Mouse (Mus musculus) layer of hippocampus, adult 8-10 months (tissue): ENCODE results near the gene Man1c1. TPM values are rescaled to one million over a fixed set of nuclear protein-coding genes. Genes with fewer than 3 reads are reported as not detected.

Experiments
- DNase-seq, 2 experiments: peaks; one replicate each; pipeline ENCODE4 v3.0.0; 2022; ENCODE audit warnings: low spot score in 2 of 2
- total RNA-seq, 4 experiments: library from RNA; stranded (reverse); gene quantifications; 2 replicates each; pipeline ENCODE4 v1.2.4; 2022

The Man1c1 gene
- total RNA-seq, 4 experiments from 2014 or later: 24.6 to 31.4 (median 28.1) TPM

DNA sequence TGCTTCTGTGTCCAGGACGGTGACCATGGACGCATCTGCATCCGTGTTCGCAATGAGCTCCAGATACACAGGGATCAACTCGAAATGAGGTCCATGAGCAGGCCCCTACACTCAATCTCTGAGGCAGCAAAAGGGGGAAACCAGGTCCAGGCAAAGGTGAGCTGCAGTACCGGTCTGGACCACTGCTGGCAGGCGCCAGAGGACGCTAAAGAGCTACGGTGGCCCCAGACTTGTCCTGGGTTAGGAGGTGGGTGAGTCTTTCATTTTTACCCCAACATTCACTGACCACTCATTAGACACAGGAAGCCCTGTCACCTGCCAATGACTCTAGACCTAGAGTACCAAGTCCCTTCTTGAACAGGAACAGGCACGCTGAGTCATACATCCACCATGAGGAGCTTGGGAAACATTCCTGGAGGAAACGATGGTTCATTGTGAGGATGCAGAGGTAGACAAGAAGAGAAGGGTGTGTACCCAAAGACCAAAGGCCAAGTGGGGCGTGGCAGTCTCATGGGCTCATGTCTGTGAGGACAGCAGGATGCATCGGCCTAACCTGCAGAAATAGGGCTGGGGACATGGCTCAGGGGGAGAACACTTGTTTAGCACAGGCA, 21.8 kb upstream of the Man1c1 start:
- no peak for DNase-seq

DNA sequence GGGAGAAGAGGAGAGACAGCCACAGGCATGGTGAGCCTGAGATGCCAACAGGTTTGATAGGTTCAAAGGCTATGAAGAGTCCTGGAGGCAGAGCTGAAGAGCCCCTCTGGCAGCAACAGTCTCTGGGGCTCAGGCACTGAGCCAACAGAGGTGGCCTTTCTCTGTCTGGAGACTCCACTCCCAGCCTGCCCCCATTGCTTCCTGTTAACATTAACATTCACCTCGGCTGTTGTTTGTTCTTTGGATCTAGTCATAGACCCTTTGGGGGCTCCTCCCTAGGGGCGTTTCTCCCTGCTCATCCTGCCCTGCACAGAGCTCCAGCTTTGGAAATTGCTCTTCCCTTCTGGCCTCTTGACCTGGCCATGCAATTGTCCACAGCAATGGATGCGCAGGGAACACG, 20.9 kb upstream of the Man1c1 start:
- no peak for DNase-seq

DNA sequence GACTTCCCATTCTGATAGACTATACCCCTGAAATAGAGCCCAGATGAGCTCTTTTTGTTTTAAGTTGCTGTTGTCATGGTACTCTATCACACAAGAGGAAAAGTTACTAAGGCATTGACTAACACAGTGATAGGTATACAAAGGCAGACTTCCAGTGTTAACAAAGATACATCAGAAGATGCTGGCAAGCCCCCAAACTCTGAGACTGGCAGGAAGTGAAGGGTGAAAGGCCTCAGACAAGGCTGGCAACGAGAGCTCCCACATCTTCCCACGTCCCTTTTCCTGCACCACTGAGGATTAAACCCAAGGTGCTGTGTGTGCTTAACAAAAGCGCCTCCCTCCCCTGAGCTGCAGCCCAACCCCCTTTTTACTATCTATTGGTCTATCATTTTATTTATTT, 19.2 kb upstream of the Man1c1 start:
- DNase-seq: no peak

DNA sequence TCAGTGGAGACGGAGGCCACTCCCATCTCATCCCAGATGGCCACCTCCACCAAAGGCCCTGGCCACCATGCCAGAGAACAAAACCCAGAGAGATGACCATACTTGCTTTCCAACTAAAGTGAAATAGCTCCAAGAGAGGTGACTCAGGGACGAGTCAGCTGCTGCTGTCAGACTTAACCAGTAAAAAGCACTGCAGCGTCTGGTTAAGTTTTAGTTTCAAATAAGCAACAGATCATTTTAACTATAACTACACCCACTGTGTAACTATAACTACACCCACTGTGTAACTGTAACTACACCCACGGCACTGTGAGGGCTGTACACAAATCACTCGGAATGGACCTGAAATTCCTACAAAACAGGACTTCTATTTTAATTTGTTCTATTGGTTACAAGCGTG, 17.0 kb upstream of the Man1c1 start:
- DNase-seq: no peak

DNA sequence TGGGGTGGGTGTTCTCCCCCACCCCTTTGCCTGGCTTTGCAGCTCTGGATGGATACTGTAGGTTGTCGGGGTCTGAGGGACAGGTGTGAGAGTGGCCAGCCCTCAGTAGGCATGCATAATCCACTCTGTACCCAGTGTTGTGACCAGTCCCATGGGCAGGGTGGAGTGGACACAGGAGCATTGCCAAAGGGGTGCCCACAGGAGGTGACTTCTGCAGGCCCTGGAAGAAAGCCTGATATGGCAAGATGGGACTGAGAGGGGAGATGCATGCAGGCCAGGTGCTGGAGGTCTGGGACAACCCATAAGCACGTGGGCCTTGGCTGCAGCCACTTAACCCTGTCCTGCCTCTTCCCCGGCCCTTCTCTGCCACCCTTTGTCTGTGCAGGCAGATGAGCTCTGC, 16.3 kb upstream of the Man1c1 start:
- no peak for DNase-seq

DNA sequence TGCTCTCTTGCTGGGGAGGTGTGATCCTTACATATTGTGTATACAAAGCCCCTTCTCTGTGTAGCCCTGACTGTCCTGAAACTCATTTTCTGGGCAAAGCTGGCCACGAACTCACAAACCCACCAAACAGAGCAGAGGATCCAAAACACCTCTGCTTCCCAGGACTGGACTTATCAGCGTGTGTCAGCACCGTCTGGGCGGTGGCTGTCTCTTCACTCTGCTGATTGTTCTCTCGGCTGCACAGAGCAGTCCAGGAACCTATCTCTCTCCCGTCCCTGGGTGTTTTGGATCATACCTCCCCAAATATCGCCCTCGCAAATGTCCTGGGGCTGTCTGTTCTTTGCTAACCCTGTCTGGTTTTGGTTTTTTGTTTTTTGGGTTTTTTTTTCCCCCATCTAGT, 15.4 kb upstream of the Man1c1 start:
- no peak for DNase-seq

DNA sequence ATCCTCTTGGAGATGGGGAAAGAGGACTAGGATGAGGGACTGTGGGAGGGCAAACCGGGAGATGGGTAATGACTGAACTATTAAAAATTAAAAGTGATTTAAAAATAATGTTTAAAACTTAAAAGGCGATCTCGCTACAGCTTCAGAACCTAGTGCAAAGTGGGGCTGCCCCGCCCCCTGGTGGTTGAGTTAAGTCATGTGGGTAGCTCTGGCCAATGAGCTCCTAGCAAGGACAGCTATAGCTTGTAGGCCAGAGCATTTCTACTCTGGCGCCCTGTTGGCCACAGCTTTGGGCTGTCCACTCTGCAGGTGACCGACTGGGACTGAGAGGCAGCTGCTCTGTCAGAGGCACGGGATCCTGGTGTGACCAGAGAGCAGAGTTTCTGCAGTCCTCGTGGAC, 9.8 kb upstream of the Man1c1 start:
- DNase-seq: peak; percentile 52 to 81

DNA sequence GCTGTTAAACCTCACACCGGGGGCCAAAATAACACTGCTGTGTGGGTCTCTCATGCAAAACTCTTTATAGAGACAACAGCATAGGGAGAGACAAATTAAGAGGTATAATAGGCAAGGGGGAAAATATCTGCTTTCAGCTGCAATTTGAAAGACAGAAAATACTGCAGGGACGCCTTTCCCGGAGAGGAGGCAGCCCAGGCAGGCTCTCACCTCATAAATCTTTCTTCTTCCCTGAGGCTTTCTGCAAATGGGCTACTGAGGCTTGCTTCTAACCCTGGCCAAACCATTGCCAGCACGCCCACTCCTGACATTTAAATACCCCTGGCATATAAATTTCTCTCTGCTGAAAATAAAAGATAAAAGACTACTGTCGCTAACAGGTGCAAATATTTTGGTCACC, 1.2 kb upstream of the Man1c1 start:
- no peak for DNase-seq

DNA sequence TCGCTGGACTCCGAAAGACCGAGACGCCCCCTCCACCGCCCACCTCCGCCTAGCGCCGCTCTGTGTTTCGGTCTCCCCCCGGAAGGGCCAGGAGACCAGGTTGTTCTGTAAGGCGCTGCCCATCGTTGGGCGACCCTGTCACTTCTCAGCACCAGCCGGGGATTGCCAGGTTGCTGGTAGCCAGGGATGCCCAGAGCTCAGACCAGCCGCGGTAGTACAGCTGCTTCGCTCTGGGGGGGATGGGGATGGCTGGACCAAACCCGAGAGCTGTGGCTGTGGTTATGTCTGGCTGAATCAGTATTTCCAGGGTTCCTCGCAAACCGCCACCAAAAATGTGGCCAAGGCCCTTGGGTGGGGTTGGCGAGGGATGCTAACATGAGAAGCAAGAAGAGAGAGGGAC, 500 bp upstream of the Man1c1 start:
- no peak for DNase-seq

DNA sequence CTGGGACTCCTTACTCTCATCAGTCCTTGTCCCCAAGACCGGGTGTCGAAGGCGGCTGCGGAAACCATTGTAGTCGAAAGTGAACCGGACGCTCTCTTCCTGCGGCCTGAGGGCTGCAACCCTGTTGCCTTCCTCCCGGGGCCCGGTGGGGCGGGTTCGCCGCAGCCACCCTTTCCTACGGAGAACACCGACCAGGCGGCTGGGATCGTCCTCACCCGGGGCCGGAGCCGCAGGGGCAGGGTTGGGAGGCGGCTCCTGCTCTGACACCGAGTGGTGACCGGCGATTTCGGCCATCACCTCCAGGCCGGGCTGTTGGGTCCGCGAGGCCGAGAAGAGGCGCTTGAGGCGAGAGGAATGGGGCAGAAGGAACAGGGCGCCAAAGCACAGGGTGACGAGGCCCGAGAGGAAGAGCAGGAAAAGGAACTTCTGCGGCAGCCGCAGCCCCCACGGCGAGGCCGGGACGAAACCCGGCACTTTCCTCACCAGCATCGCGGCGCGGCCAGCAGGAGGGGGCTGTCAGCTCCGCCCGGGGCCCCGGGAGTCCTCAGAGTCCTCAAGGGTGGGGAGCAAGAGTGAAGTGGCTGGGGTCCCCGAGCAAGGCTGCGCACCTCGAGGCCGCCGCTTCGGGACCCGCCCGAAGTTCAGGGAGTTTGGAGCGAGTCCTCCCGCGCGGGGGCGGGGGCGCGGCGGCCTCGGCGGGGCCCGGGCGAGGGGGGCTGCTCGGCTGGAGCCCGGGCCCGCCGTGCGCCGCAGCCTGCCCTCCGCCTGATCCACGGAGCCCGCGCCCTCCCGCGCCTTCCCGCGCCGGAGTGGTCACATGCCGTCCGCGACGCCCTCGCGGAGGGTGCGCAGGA, 882 bp downstream of the Man1c1 start:
- DNase-seq: no peak

DNA sequence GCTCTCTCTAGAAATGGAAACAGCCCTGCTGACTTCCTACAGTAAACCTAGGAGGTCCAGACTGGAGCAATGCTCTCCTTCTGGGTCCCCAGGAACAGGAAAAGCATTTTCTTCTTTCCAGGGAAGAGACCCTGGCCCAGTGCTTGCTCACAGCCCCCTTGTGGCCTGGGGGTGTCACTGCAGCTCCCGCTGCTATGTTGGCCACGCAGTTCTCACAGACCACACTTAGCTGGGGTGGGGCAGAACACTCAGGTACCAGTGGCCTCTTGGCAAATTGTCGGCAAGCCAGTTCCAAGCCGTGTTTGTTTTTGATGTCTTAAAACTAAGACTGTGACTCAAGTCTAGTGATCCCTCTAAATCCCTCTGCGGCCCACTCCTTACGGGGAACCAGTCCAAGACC, 2.2 kb downstream of the Man1c1 start:
- DNase-seq: peak; percentile 48 to 67

DNA sequence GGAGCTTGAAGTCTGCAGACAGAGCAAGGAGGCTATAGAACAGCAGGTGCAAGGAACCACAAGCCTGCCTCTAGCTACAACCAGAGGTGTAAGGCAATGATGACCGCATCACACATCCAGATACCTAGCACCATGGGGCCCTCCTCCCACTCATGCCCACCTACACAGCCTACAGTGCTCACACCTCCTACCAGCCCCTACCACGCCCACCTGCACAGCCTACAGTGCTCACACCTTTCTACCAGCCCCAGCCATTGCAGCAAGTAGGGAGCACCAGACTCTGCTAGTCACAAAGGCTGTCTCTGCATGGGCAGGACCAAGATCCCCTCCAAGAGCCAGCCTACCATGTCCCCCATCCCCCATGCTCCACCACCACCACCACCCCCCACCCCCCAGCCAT, 3.2 kb downstream of the Man1c1 start:
- no peak for DNase-seq

DNA sequence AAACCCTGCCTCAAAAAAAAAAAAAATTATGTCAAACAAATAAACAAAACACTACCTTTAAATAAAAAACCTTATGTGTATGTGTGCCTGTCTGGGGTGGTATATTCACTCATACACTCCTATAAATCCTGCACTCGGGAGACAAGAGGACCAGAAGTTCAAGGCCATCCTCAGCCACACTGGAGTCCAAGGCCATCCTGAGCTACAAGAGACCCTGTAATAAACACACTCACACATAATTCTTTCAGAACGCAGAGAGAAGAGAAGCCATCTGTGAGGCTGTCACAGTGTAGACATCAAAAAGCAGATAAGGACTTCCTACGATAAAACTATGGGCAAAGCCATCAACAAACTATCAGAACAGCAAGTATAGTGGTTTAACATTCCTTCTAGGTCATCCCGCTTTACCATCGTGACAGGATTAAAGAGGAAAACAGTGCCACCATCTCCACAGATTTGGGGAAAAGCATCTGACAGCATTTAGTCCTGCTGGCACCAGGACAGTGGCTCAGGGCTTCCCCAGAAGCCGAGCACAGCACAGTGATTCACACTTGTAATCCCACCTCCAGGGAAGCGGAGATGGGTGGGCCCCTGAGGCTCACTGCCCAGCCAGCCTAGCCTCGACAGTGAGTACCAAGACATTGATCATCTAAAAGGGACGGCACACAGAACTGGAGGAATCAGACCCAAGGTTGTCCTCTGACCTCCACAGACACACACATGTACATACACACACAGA, 10.7 kb downstream of the Man1c1 start:
- DNase-seq: no peak

DNA sequence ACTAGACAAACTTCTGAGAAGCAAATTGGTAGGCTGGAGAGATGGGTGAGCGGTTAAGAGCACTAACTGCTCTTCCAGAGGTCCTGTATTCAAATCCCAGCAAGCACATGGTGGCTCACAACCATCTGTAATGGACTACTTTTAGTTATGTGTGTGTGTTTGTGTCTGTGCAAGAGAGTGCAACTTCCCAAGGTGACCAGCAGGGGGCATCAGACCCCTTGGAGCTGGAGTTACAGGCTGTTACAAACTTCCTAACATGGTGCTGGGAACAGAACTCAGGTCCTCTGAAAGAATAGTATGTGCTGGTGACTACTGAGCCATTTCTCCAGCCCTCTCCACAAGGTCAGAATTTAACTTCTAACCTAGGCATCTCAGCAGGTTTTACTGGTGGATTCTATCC, 11.7 kb downstream of the Man1c1 start:
- no peak for DNase-seq

DNA sequence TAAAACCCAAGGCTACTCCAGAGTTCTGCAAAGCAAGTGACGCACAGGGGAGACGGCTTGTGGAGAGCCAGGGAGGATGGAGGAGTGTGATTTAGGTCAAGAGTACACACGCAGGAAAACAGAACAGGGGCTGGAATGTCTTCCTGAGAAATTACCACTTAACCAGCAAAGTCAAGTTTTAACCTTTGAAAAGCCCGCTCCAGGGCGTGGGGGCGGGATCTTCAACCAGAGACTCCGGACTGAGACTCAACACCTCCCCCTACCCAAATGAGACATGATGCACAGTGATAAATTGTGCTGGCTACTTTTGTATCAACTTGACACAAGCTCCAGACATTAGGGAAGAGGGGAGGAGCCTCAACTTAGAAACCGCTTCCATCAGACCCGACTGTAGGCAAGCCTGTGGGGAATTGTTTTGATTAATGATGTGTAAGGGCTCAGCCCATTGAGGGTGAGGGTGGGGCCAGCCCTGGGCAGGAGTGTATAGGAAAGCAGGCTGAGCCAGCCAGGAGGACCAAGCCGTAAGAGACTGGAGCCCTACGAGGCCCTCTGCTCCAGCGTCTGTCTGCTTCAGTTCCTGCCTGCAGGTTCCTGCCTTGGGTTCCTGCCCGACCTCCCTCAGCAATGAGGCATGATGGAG, 17.9 kb downstream of the Man1c1 start:
- no peak for DNase-seq

DNA sequence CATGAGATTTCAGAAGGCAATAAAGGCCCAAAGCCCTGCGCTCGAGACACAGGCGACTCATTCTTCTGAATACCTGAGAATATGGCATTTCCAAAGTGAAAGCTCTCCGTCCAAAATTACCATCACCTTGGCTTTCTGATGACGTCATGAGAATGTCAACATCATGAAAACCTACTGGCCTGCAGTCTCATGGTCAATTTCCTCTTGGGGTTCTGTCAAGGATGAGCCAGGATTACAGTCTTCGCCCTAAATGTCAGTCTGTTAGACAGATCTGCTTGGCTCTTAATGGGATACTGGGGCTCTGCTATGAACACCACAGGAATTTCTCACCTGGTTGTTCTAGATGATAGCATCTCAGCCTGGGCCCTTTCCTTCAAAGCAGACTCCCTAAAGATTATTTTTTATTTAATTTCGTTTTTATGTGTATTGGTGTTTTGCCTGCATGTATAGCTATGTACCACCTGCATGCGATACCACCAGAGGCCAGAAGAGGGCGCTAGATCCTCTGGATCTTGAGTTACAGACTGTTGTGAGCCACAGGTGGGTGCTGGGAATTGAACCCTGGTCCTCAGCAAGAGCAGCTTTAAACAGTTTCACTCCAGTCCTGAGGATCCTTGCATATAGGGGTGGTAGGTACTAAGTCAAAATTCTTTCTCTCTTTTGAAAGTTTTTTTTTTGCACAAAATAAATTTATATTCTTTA, 19.3 kb downstream of the Man1c1 start:
- DNase-seq: no peak

DNA sequence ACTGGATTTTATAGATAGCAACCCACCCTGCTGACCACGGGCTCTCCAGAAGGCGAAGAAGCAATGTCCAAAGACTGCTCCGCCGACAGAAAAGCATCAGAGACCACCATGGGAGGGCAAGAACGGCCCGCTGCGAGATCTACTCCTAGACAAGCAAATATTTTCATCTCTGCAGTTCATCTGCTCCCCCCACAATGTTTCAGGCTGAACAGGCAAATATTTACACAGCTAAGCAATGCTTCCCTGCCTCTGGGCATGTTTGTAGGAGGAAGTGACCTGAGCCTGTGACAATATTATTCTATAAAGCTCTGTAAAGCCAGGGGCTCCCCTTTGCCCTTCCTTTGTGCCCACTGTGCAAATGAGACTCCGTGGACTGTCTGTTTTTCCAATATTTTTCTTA, 20.2 kb downstream of the Man1c1 start:
- DNase-seq: no peak

DNA sequence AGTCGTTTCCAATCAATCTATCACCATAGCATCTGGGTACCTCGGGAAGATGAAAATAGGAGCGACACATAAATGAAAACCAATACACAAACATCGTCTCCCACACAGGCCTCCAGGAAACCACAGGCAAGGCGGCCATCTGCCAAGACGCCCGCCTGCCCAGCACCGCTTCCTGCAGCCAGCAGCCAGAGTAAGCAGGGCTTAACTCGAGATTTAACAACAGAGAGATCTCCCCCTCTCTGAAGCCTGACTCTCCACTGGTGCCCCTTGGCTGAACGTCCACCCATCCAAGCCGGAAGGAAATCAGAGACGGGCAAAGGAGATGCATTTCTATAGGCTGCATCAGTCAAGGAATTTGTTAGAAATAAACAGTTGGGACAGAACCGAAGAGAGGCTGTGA, 21.1 kb downstream of the Man1c1 start:
- DNase-seq: no peak

DNA sequence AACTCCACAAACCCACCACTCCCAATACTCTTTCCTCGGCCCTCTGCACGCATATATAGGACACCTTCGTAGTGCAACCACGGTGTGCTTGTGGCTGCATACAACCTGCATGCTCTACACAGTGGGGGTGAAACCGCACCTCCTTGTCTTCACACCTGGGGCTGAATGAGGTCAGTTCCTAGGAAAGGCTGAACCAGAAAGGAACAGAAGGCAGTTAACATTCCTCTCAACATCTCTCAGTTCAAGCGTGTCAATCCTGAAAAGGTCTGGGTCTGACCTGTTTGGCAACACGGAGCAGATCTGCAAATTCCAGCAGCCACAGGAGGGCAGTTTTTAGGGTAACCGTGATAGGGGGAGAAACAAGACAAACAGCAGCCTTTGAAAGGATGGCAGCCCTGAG, 21.7 kb downstream of the Man1c1 start:
- DNase-seq: no peak

DNA sequence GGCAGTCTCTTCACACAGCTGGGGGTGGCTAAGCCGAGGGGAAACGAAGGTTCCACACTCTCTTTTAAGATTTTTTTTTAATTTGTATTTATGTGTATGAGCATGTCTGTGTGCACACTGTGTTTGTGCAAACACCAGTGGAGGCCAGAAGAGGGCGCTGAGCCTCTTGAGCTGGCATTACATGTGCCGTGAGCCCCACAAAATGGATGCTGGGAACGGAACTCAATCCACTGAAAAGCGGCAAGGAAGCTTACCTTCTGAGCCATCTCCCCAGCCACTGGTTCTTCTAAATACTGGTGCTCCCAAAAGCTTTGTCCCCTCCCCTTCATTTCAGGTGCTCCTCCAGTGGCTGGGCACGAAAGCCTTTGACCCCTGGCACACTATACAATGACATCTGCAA, 22.3 kb downstream of the Man1c1 start:
- no peak for DNase-seq
